Mouse (Mus musculus) liver, embryonic 11.5 days (tissue): ENCODE results near the gene Dnajb2. TPM values are rescaled to one million over a fixed set of nuclear protein-coding genes. Genes with fewer than 3 reads are reported as not detected.

Experiments
- ATAC-seq: fragments of 200-750 bp; cut with Nextera tagmentation; replicated peaks from 2 replicates; pipeline ENCODE4 v1.8.0; 2017; ENCODE audit warnings: moderate number of reproducible peaks, mild to moderate bottlenecking, moderate TSS enrichment, moderate library complexity; ENCODE audit not compliant: low FRiP score
- DNase-seq: peaks from one replicate; pipeline ENCODE4 v3.0.0-alpha.2; 2017; ENCODE audit warnings: low spot score
- H3K27ac ChIP-seq: fragments of 300-500 bp; sonication (generic); 2 replicates; pipeline ENCODE4 v1.5.1; 2014; ENCODE audit warnings: mild to moderate bottlenecking, low read depth, low read length, control low read depth
- H3K27me3 ChIP-seq: fragments of 300-500 bp; sonication (generic); replicated peaks from 2 replicates; pipeline ENCODE4 v1.6.1; 2014; ENCODE audit warnings: low read length, mixed read lengths; ENCODE audit not compliant: control insufficient read depth, insufficient read depth
- H3K36me3 ChIP-seq: fragments of 300-500 bp; sonication (generic); 2 replicates; pipeline ENCODE4 v1.6.1; 2014; ENCODE audit warnings: mild to moderate bottlenecking, low read length, moderate library complexity, mixed read lengths; ENCODE audit not compliant: control insufficient read depth, insufficient read depth
- H3K4me1 ChIP-seq: fragments of 300-500 bp; sonication (generic); replicated peaks from 2 replicates; pipeline ENCODE4 v1.6.1; 2014; ENCODE audit warnings: low read length, mixed read lengths; ENCODE audit not compliant: control insufficient read depth, insufficient read depth
- H3K4me2 ChIP-seq: fragments of 300-500 bp; sonication (generic); 2 replicates; pipeline ENCODE4 v1.6.1; 2014; ENCODE audit warnings: mild to moderate bottlenecking, control low read depth, moderate library complexity
- H3K4me3 ChIP-seq: fragments of 300-500 bp; sonication (generic); 2 replicates; pipeline ENCODE4 v1.5.1; 2014; ENCODE audit warnings: low read depth, low read length, control low read depth
- H3K9ac ChIP-seq: fragments of 300-500 bp; sonication (generic); 2 replicates; pipeline ENCODE4 v1.6.1; 2014; ENCODE audit warnings: low read depth, low read length, control low read depth
- H3K9me3 ChIP-seq: fragments of 300-500 bp; sonication (generic); 2 replicates; pipeline ENCODE4 v1.6.1; 2016; ENCODE audit warnings: low read length, inconsistent platforms, mixed read lengths; ENCODE audit not compliant: control insufficient read depth
- WGBS: fragments of 180-500 bp; shearing (Covaris S2); extraction: QIAGEN DNeasy Blood & Tissue Kit; methylation state at CpG from one replicate; pipeline ENCODE4 v1.1.7; 2014; 5-methylcytosine and 5-hydroxymethylcytosine counted together
- polyA plus RNA-seq: library from polyadenylated mRNA; unstranded; fragments of >200 nt; fragmentation: Nextera tagmentation; extraction: Ambion mirVana; gene quantifications from 2 replicates; pipeline ENCODE4 v1.2.1, GENCODE M21; 2014

Dnajb2 gene
- polyA plus RNA-seq, 1 experiment from 2014 or later = 13.6 TPM

GRCm38 (mm10) chr1:75264091-75264880, 28.1 kb downstream of the Dnajb2 start, which contains the start of gene Ptprn:
Ptprn (minus strand) TSS chr1:75264502.
- no peak within 1 kb of the TSS for H3K27ac ChIP-seq
- no peaks in the 10 kb centered on the region; the same call in 1 of the 2 replicates for H3K4me1 ChIP-seq
- 11% methylated on average over 31 of the region's 32 CpGs for WGBS
- H3K9me3 ChIP-seq = no peaks in the 10 kb centered on the region
- peaks cover 39% of the 10 kb centered on the region for H3K27me3 ChIP-seq
- DNase-seq (no peak), ATAC-seq (no peak)
- no peaks in the 10 kb centered on the region for H3K36me3 ChIP-seq
- H3K4me2 ChIP-seq = peak within 1 kb of the TSS; percentile 46
- H3K9ac ChIP-seq = no peak within 1 kb of the TSS
- no peak within 1 kb of the TSS for H3K4me3 ChIP-seq

GRCm38 (mm10) chr1:75277195-75278188, 41.3 kb downstream of the Dnajb2 start:
- Histone ChIP-seq H3K4me1 (no peaks in the 10 kb centered on the region), H3K4me3 (no peak overlapping the region), H3K27ac (no peak overlapping the region), H3K4me2 (no peak overlapping the region), H3K27me3 (peaks cover 21% of the 10 kb centered on the region), H3K9me3 (no peaks in the 10 kb centered on the region), H3K9ac (no peak overlapping the region), H3K36me3 (no peaks in the 10 kb centered on the region)
- ATAC-seq (no peak), DNase-seq (peak; percentile 57)
- 9% methylated on average over 23 of the region's 23 CpGs for WGBS

- no peak within 1 kb of the TSS for H3K4me2 ChIP-seq
- no peak for DNase-seq
- no peak within 1 kb of the TSS for H3K4me3 ChIP-seq
- WGBS = 7% methylated on average over 13 of the region's 13 CpGs
- no peak for ATAC-seq
- no peaks in the 10 kb centered on the region for H3K9me3 ChIP-seq
- H3K27me3 ChIP-seq = peaks cover 19% of the 10 kb centered on the region
- no peaks in the 10 kb centered on the region for H3K36me3 ChIP-seq
- H3K9ac ChIP-seq = no peak within 1 kb of the TSS
- H3K4me1 ChIP-seq = no peaks in the 10 kb centered on the region
- no peak within 1 kb of the TSS for H3K27ac ChIP-seq
Measured at GRCm38 (mm10) chr1:75278228-75278627, 42.0 kb downstream of the Dnajb2 start, which contains the start of gene Resp18. Resp18 (minus strand) TSS chr1:75278415.

GRCm38 (mm10) chr1:75283017-75283416, 46.8 kb downstream of the Dnajb2 start:
- no peaks in the 10 kb centered on the region for H3K36me3 ChIP-seq
- no peak overlapping the region for H3K4me3 ChIP-seq
- H3K9ac ChIP-seq = no peak overlapping the region
- WGBS = 76% methylated on average over 5 of the region's 5 CpGs
- no peaks in the 10 kb centered on the region for H3K9me3 ChIP-seq
- no peak overlapping the region for H3K4me2 ChIP-seq
- DNase-seq (no peak), ATAC-seq (no peak)
- H3K27me3 ChIP-seq = peaks cover 9% of the 10 kb centered on the region
- no peak overlapping the region for H3K27ac ChIP-seq
- no peaks in the 10 kb centered on the region for H3K4me1 ChIP-seq

GRCm38 (mm10) chr1:75284911-75285310, 48.7 kb downstream of the Dnajb2 start:
- no peak for DNase-seq
- H3K9me3 ChIP-seq = no peaks in the 10 kb centered on the region
- no peaks in the 10 kb centered on the region for H3K36me3 ChIP-seq
- H3K4me1 ChIP-seq = no peaks in the 10 kb centered on the region
- H3K9ac ChIP-seq = no peak overlapping the region
- 80% methylated on average over 7 of the region's 7 CpGs for WGBS
- no peak overlapping the region for H3K27ac ChIP-seq
- ATAC-seq = no peak
- H3K4me2 ChIP-seq = no peak overlapping the region
- no peaks in the 10 kb centered on the region for H3K27me3 ChIP-seq
- no peak overlapping the region for H3K4me3 ChIP-seq

- Histone ChIP-seq H3K9ac (no peak overlapping the region), H3K4me2 (no peak overlapping the region), H3K9me3 (no peaks in the 10 kb centered on the region), H3K4me1 (no peaks in the 10 kb centered on the region), H3K4me3 (no peak overlapping the region), H3K27me3 (no peaks in the 10 kb centered on the region), H3K36me3 (no peaks in the 10 kb centered on the region), H3K27ac (no peak overlapping the region)
- ATAC-seq (no peak), DNase-seq (no peak)
- WGBS = 29% methylated on average over 7 of the region's 7 CpGs
Measured at GRCm38 (mm10) chr1:75289376-75289775, 53.2 kb downstream of the Dnajb2 start.

GRCm38 (mm10) chr1:75289888-75290431, 53.8 kb downstream of the Dnajb2 start:
- H3K4me2 ChIP-seq = no peak overlapping the region
- no peaks in the 10 kb centered on the region for H3K36me3 ChIP-seq
- no peaks in the 10 kb centered on the region for H3K27me3 ChIP-seq
- H3K27ac ChIP-seq = no peak overlapping the region
- WGBS = 62% methylated on average over 8 of the region's 8 CpGs
- ATAC-seq (no peak), DNase-seq (no peak)
- H3K9me3 ChIP-seq = no peaks in the 10 kb centered on the region
- no peak overlapping the region for H3K4me3 ChIP-seq
- H3K4me1 ChIP-seq = no peaks in the 10 kb centered on the region
- no peak overlapping the region for H3K9ac ChIP-seq

GRCm38 (mm10) chr1:75290582-75290981, 54.4 kb downstream of the Dnajb2 start:
- H3K36me3 ChIP-seq = no peaks in the 10 kb centered on the region
- no peak overlapping the region for H3K27ac ChIP-seq
- H3K4me3 ChIP-seq = no peak overlapping the region
- ATAC-seq = no peak
- H3K27me3 ChIP-seq = no peaks in the 10 kb centered on the region
- no peak overlapping the region for H3K4me2 ChIP-seq
- DNase-seq = no peak
- no peaks in the 10 kb centered on the region for H3K9me3 ChIP-seq
- H3K9ac ChIP-seq = no peak overlapping the region
- H3K4me1 ChIP-seq = no peaks in the 10 kb centered on the region
